ENCODE assay signal across 7 mouse cellular contexts in genomic region chr8:83389316-83390005, GRCm38 (mm10). TPM values are rescaled to one million over a fixed set of nuclear protein-coding genes. Genes with fewer than 3 reads are reported as not detected.
DNase-seq lines count a peak whose midpoint lies in the region; ATAC-seq and TF ChIP-seq lines count a peak whose summit lies in the region.

Gene Clgn (plus strand): TSS chr8:83389867.

- H3K36me3 ChIP-seq in hindbrain, embryonic 11.5 days (ENCODE audit: control insufficient read depth, insufficient read depth, low read length): no peaks in the 10 kb centered on the region
- H3K36me3 ChIP-seq in lung, postnatal 0 days (ENCODE audit: insufficient read depth, low read length): no peaks in the 10 kb centered on the region

- peak; percentile 78 for DNase-seq in Muller cell, postnatal 12 days (ENCODE audit: inconsistent ontology term)
- DNase-seq in brain, adult 2 months (ENCODE audit: low read depth, low spot score): peak; percentile 86
- DNase-seq in hindbrain, embryonic 11.5 days (ENCODE audit: low spot score): peak; percentile 89
- DNase-seq in layer of hippocampus, postnatal 14 days (ENCODE audit: low spot score in 2 of 2): peak; percentile 64 to 70
- peak; percentile 46 for DNase-seq in lung, postnatal 0 days (ENCODE audit: low spot score)
- peak; percentile 47 for DNase-seq in retina, postnatal 7 days (ENCODE audit: low read depth, low spot score)

- H3K4me2 ChIP-seq in hindbrain, embryonic 11.5 days (replicated peaks; ENCODE audit: low read depth, low read length): peak within 1 kb of the TSS; percentile 80
- H3K4me2 ChIP-seq in lung, postnatal 0 days (replicated peaks; ENCODE audit: low read depth, low read length): 0 out of 2 replicates have a peak within 1 kb of the TSS, but pooled peaks have one; percentile 33

- peak within 1 kb of the TSS; percentile 74 for H3K9ac ChIP-seq in hindbrain, embryonic 11.5 days (ENCODE audit: low read depth, low read length)
- no peak within 1 kb of the TSS for H3K9ac ChIP-seq in lung, postnatal 0 days (replicated peaks; ENCODE audit: low read depth)

- peaks cover 5% of the 10 kb centered on the region for H3K27me3 ChIP-seq in hindbrain, embryonic 11.5 days (ENCODE audit: control insufficient read depth, insufficient read depth, low read length)
- peaks cover 14% of the 10 kb centered on the region for H3K27me3 ChIP-seq in lung, postnatal 0 days (replicated peaks; ENCODE audit: insufficient read depth, low read length)

- 5% methylated on average over 41 of the region's 41 CpGs for WGBS in hindbrain, embryonic 11.5 days
- whole genome bisulfite sequencing in lung, postnatal 0 days: 7% methylated on average over 41 of the region's 41 CpGs

- no peak within 1 kb of the TSS for H3K27ac ChIP-seq in hindbrain, embryonic 11.5 days (ENCODE audit: low read depth, low read length)
- no peak within 1 kb of the TSS for H3K27ac ChIP-seq in lung, postnatal 0 days (ENCODE audit: low read length)

- TF ChIP-seq EP300 in lung, postnatal 0 days (IDR thresholded peaks at IDR 0.05): no peak

- peak; percentile 88 for ATAC-seq in erythroblast, adult 5-6 weeks (replicated peaks; ENCODE audit: low FRiP score, poor library complexity, severe bottlenecking)
- peak; percentile 94 for ATAC-seq in hindbrain, embryonic 11.5 days (ENCODE audit: low FRiP score)
- ATAC-seq in lung, postnatal 0 days: peak; percentile 47; the same call in 1 of the 2 replicates

- H3K4me3 ChIP-seq in hindbrain, embryonic 11.5 days (ENCODE audit: low read depth, low read length): peak within 1 kb of the TSS; percentile 55
- no peak within 1 kb of the TSS; the same call in 1 of the 2 replicates for H3K4me3 ChIP-seq in lung, postnatal 0 days (ENCODE audit: low read depth, low read length)

- no peaks in the 10 kb centered on the region for H3K9me3 ChIP-seq in hindbrain, embryonic 11.5 days (ENCODE audit: control insufficient read depth, low read length)
- H3K9me3 ChIP-seq in lung, postnatal 0 days (ENCODE audit: low read length): no peaks in the 10 kb centered on the region

- TF ChIP-seq CTCF in lung, postnatal 0 days (IDR thresholded peaks at IDR 0.05): no peak

- H3K4me1 ChIP-seq in hindbrain, embryonic 11.5 days (replicated peaks; ENCODE audit: control insufficient read depth, insufficient read depth, low read length): no peaks in the 10 kb centered on the region
- 0 out of 2 replicates have a peak, but pooled peaks cover 5% of the 10 kb centered on the region for H3K4me1 ChIP-seq in lung, postnatal 0 days (ENCODE audit: insufficient read depth, low read depth, low read length)

RNA-seq across cellular contexts. Expression of gene Clgn, which starts in this region (rescaled TPM):
- 0.63 and 0.77 TPM in 2 replicates for total RNA-seq in erythroblast, adult 5-6 weeks (2015; ENCODE audit: low replicate concordance)
- total RNA-seq in erythroblast, adult 5-6 weeks (2017; ENCODE audit: low replicate concordance): 1.3 and 4.3 TPM in 2 replicates
- 4.4 and 5.6 TPM in 2 replicates for polyA plus RNA-seq in hindbrain, embryonic 11.5 days (2014; fragmentation: Nextera tagmentation; extraction: Ambion mirVana)
- total RNA-seq in layer of hippocampus, postnatal 14 days (2021): 10 to 100 TPM; 10.5 to 10.9 TPM
- 0.07 and 0.11 TPM in 2 replicates for polyA plus RNA-seq in lung, postnatal 0 days (2015; fragmentation: Nextera tagmentation; extraction: Ambion mirVana)

Comparison
In these comparisons a context has a peak if more than half of its experiments do, and no peak if none do; other contexts are left out.
1. Peak in DNase-seq, ATAC-seq and H3K4me2 ChIP-seq in lung, postnatal 0 days; RNA of the gene not detected or under 1 TPM.